Mouse (Mus musculus) monocyte, adult 5-6 weeks (primary cell): Measurements from ENCODE around the gene Glt1d1. TPM values are rescaled to one million over a fixed set of nuclear protein-coding genes. Genes with fewer than 3 reads are reported as not detected.
A peak's percentile ranks its signal among the peaks of the same experiment; 100 is the strongest.

Experiments used
- ATAC-seq: fragments of 153-309, 156-312 bp; replicated peaks from 2 replicates; pipeline ENCODE4 v1.8.0; 2017; ENCODE audit warnings: mild to moderate bottlenecking; ENCODE audit not compliant: low TSS enrichment, insufficient number of reproducible peaks, severe bottlenecking, poor library complexity, low FRiP score
- total RNA-seq: library from RNA; stranded (forward); fragments of 200-1000, 200-491, 200-594 nt; gene quantifications from 3 replicates; pipeline ENCODE4 v1.2.3, GENCODE M21; 2017

The Glt1d1 gene
- 2.6 to 6.2 TPM (median 2.7 TPM) in 3 replicates for total RNA-seq

- peak; percentile 45; the same call in 1 of the 2 replicates for ATAC-seq
These were observed at the start of gene Glt1d1, which contains the start of gene Slc15a4 for GRCm38 (mm10) chr5:127632167-127633145. TSS of gene Glt1d1 (plus strand) at chr5:127632262. TSS of gene Slc15a4 (minus strand) at chr5:127632897.

GRCm38 (mm10) chr5:127583658-127584057 is 48.4 kb upstream of the Glt1d1 start:
- ATAC-seq: no peak

GRCm38 (mm10) chr5:127587854-127588253 is 44.2 kb upstream of the Glt1d1 start:
- ATAC-seq: 0 out of 2 replicates have a peak, but pooled peaks have one; percentile 15

- ATAC-seq: no peak
These were observed 39.7 kb upstream of the Glt1d1 start for GRCm38 (mm10) chr5:127592406-127592805.

- no peak for ATAC-seq
These were observed 39.2 kb upstream of the Glt1d1 start for GRCm38 (mm10) chr5:127592854-127593253.

GRCm38 (mm10) chr5:127595676-127596075 is 36.4 kb upstream of the Glt1d1 start:
- no peak for ATAC-seq

DNA sequence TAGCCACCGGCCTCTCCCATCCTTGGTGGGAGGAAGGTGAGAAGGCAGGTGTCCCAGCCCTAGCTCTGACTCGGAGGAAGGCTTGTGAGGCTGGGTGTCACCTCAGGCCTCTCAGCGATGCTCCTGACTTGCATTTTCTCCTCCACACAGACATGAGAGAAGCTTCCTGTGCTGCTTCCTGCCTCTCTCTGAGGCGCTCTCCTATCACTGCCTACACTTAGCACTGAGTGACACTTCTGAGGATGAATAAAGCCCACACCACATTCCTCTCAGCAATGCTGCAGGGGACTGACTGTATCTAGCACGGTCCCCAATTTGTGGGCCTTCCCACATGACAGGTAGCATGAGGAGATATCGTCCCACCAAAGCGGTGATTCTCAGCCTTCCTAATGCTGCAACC is 35.2 kb upstream of the Glt1d1 start:
- no peak for ATAC-seq

DNA sequence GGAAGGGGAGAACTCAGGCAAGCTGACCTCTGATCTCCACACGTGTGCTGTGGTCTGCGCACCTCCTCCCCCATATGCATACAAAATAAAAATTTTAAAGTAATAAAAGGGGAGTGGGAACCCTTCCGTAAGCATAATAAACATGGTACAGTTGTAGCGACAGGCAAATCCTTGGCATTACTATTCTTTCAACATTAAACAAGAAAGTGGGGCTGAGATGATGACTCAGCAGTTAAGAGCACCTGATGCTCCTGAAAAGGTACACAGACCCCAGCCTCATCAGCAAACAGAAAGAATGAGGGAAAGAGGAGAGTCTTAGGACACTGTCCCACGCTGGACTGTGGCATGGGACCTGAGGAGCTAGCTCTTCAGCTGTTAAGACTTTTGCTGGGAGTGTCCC is 29.1 kb upstream of the Glt1d1 start:
- ATAC-seq: no peak

- ATAC-seq: no peak
These were observed 24.6 kb upstream of the Glt1d1 start for GRCm38 (mm10) chr5:127607507-127607906.

DNA sequence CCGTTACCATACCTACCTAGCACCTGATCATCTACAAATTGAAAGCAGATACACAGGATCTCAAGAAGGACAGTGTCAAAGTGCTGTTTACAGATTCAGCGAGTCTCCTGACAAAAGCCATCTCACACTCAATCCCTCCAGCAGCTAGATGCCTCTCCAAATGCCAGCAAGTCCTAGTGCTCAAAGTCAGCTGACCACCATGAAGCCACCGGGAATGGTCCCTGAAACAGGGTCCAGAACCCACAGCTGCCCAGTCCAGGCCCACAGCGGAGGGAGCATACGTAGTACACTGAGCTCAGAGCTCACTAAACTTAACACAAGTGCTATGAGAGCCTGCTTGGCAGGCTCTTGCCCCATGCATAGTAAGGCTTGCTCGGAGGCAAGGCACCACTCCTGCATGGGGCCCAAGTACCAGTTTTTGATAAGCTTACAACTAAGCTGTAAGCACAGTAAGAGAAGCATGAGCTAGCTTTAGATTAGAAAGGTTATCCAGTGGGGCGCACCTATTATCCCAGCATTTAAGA is 22.8 kb upstream of the Glt1d1 start:
- no peak for ATAC-seq

- peak; percentile 67 for ATAC-seq
These were observed 21.1 kb upstream of the Glt1d1 start for GRCm38 (mm10) chr5:127610787-127611509.

- no peak for ATAC-seq
These were observed 20.2 kb upstream of the Glt1d1 start for GRCm38 (mm10) chr5:127611881-127612280.

DNA sequence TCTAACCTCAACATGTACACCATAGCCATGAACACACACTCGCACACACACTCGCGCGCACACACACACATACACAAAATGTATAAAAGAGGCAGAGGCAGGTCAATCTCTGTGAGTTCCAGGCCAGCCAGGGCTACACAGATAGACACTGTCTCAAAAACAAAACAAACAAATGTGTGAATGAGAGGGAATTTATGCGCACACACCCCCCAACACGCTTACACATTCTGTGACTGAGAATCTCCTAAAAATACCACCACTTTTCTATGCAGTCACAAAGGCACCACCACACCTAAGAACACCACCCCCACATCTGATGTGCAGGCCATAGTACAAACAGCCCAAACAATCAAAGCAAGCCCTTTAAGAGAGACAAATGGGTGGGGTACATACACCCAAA is 19.7 kb upstream of the Glt1d1 start:
- ATAC-seq: no peak

- peak; percentile 42 for ATAC-seq
These were observed 16.6 kb upstream of the Glt1d1 start for GRCm38 (mm10) chr5:127615459-127615858.

- ATAC-seq: 0 out of 2 replicates have a peak, but pooled peaks have one; percentile 3
These were observed 15.9 kb upstream of the Glt1d1 start for GRCm38 (mm10) chr5:127616151-127616550.

DNA sequence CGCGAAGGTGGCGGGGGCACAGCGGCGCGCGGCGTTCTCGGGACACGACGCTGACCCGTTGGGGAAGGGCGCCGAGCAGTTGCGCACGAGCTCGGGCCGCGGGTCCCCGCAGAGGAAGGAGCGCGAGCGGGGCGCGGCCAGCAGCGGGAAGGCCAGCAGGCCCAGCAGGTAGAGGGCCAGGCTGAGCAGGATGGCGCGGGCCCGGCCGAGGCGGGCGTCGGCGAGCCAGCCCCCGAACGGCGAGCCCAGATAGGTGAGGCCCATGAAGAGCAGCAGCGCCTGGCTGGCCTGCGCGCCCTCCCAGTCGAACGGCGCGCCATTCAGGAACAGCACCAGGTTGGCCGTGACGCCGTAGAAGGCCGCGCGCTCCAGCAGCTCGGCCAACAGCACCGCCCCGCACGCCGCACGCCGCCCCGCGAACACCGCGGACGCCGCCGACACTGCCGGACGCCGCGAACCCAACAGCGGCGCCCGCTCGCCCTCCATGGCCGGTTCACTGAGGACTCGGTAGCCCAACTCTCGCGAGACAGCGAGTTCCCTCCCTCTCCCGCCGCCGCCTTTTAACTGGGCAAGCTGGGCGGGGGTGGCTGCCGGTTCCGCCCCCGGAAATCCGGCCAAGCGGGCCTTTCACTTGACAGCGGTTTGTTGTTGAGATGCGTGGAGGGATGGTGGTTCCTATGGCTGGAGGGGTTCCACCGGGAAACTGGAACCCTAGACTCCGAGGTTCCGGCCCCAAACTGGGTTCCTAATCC is 15.0 kb upstream of the Glt1d1 start:
- ATAC-seq: peak; percentile 63

DNA sequence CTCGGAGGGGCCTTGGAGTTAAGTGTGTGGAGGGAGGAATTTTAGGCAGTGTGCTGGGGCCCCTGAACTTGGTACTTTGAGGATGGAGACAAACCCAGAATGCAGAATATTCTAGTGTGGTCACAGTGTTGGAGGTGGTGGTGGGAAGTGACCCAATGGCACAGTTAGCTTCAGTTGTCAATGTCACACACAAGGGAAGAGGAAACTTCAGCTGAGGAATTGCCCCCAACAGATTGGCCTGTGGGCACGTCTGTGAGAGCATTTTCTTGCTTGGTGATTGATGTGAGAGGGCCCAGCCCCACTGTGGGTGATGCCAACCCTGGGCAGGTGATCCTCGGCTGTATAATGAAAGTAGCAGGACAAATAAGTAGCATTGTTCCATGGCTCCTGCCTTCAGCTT is 13.2 kb upstream of the Glt1d1 start:
- ATAC-seq: no peak

GRCm38 (mm10) chr5:127620371-127620770 is 11.7 kb upstream of the Glt1d1 start:
- no peak for ATAC-seq

DNA sequence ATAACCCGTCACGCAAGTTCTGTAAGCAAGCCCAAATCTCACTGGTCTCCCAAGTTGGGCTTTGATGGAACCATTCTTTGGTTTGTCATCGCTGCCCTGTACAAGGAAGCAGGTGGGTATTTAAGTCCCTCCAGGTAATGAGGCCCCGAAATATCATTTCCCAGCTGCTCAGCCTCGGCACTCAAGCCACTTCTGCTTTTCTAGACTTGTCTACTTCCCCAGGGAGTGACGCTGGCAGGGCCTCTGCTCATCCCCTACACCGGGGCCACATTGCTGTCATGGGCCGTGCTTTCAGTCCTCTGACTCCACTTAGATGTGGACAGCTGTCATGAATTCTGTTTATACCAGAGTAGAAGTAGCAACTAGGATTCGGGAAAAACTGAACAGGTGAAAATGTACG is 11.0 kb upstream of the Glt1d1 start:
- peak; percentile 60 for ATAC-seq
